Mouse (Mus musculus) ES-E14 (cell line): ENCODE data around the gene H2-M10.3.
"Not testable (repeated sequence)": the region's sequence is repeated elsewhere in the genome, so short reads cannot be mapped to it uniquely, and the experiment has no call there.

Source experiments
- CHD2 ChIP-seq: IDR thresholded peaks from 2 replicates; pipeline ENCODE4 v1.6.1; 2014; ENCODE audit warnings: mild to moderate bottlenecking, low read depth, low read length, inconsistent platforms
- HCFC1 ChIP-seq: IDR thresholded peaks from 2 replicates; pipeline ENCODE4 v1.6.1; 2012; ENCODE audit warnings: low read length, inconsistent platforms, borderline replicate concordance; ENCODE audit not compliant: insufficient read depth
- MAFK ChIP-seq: IDR thresholded peaks from 2 replicates; pipeline ENCODE4 v1.6.1; 2014; ENCODE audit warnings: mild to moderate bottlenecking, low read depth, low read length, inconsistent platforms; ENCODE audit not compliant: insufficient read depth
- ZC3H11A ChIP-seq: IDR thresholded peaks from 2 replicates; pipeline ENCODE4 v1.6.1; 2012; ENCODE audit warnings: low read depth, mild to moderate bottlenecking, inconsistent platforms, low read length, borderline replicate concordance
- ZNF384 ChIP-seq: IDR thresholded peaks from 2 replicates; pipeline ENCODE4 v1.6.1; 2012; ENCODE audit warnings: low read depth, low read length, inconsistent platforms

DNA sequence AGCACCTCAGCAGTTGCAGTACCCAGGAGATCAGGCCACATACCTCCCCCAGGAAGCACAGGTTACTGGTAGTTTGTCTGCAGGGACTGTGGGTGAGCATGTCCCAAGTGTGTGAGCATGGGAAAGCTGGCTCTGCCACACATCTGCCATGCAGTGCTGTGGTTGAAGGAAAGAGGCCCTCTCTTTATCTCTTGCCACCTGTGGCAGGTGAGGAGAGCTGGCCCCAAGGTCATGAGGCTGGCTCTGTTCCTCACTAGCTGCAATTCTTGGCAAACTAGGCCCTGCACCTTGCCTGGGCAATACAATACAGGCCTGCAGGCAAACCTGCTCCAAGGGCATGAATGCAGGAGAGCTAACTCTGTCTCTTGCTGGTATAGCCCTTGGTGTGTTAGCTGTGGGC, 5.8 kb downstream of the H2-M10.3 start:
- TF ChIP-seq MAFK, ZNF384, ZC3H11A, HCFC1, CHD2: not testable (repeated sequence)
